17 mouse cellular contexts compared by ENCODE assay signal in the genomic region with DNA sequence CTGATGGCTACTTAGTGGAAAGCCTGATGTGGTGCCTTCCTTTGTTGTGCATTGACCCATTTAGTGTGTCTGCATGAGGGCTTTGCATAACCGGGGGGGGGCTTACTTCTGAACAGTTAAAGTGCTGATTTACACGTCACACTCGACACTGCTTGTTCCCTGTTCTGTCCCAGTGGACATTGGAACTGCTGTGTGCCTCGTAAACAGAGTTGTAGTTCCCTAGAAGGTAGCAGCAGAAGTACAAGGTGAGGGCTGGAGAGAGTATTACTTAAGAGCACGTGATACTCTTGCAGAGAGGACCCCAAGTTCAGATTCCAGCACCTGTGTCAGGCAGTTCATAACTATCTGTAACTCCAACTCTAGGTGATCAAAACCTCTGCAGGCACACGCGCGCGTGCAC.
"Had no signal": no experiment of that assay in that cellular context is flagged by ENCODE, and none has a peak within 500 bp of the region (broad histone marks: within the 10 kb centered on the region; RNA-seq: fewer than 3 reads in every experiment).

No protein-coding gene starts in this region.

- H3K4me1 ChIP-seq: stomach, embryonic 15.5 days had no signal

- H3K9ac ChIP-seq: liver, embryonic 14.5 days; stomach, embryonic 15.5 days had no signal

- H3K4me3 ChIP-seq: left cerebral cortex, adult 2 months; stomach, embryonic 15.5 days had no signal

- H3K9me3 ChIP-seq: stomach, embryonic 15.5 days had no signal

- H3K36me3 ChIP-seq: stomach, embryonic 15.5 days had no signal

- DNase-seq: kidney, adult 9 months; kidney, postnatal 10 days; layer of hippocampus, postnatal 36 days; lung, adult 2 months; lung, postnatal 14 days; lung, postnatal 4 days; midbrain, embryonic 14.5 days; right cerebral cortex, postnatal 25 days; spleen, adult 18-20 months; thymus, postnatal 25 days had no signal

- H3K4me2 ChIP-seq: midbrain, embryonic 11.5 days; stomach, embryonic 15.5 days had no signal

- ATAC-seq: hindbrain, postnatal 0 days; inflammation-experienced regulatory T-cells, adult 6 months; intestine, embryonic 16.5 days had no signal

- H3K27ac ChIP-seq: hindbrain, postnatal 0 days; left cerebral cortex, adult 2 months; liver, embryonic 14.5 days; stomach, embryonic 15.5 days had no signal

- H3K27me3 ChIP-seq: stomach, embryonic 15.5 days had no signal
